Mouse (Mus musculus) stomach, embryonic 15.5 days (tissue): ENCODE measurements at regions not wholly inside any gene's neighbourhood (a gene's known extent, or its start where the extent isn't known, plus 50 kb on each side); places are given as distances from the start of the nearest gene placed in this dataset.
A peak's percentile ranks its signal among the peaks of the same experiment; 100 is the strongest.

ENCODE experiments used
- ATAC-seq: fragments of 200-750 bp; cut with Nextera tagmentation; 2 replicates; pipeline ENCODE4 v1.8.0; 2017; ENCODE audit warnings: low read depth, moderate number of reproducible peaks, moderate TSS enrichment; ENCODE audit not compliant: insufficient read depth, low FRiP score
- H3K27ac ChIP-seq: fragments of 300-500 bp; sonication (generic); 2 replicates; pipeline ENCODE4 v1.5.1; 2015; ENCODE audit warnings: mild to moderate bottlenecking, inconsistent platforms
- H3K27me3 ChIP-seq: fragments of 300-500 bp; sonication (generic); replicated peaks from 2 replicates; pipeline ENCODE4 v1.6.1; 2015; ENCODE audit warnings: inconsistent platforms
- H3K36me3 ChIP-seq: fragments of 300-500 bp; sonication (generic); 2 replicates; pipeline ENCODE4 v1.6.1; 2015; ENCODE audit warnings: inconsistent platforms
- H3K4me1 ChIP-seq: fragments of 300-500 bp; sonication (generic); 2 replicates; pipeline ENCODE4 v1.6.1; 2015; ENCODE audit warnings: inconsistent platforms
- H3K4me2 ChIP-seq: fragments of 300-500 bp; sonication (generic); 2 replicates; pipeline ENCODE4 v1.6.1; 2015; ENCODE audit warnings: mild to moderate bottlenecking, inconsistent platforms
- H3K4me3 ChIP-seq: fragments of 300-500 bp; sonication (generic); replicated peaks from 2 replicates; pipeline ENCODE4 v1.5.1; 2015; ENCODE audit warnings: inconsistent platforms
- H3K9ac ChIP-seq: fragments of 300-500 bp; sonication (generic); 2 replicates; pipeline ENCODE4 v1.6.1; 2015; ENCODE audit warnings: inconsistent platforms
- H3K9me3 ChIP-seq: fragments of 300-500 bp; sonication (generic); 2 replicates; pipeline ENCODE4 v1.6.1; 2016; ENCODE audit warnings: inconsistent platforms
- WGBS: fragments of 180-500 bp; shearing (Covaris S2); methylation state at CpG from one replicate; pipeline ENCODE4 v1.1.7; 2015; 5-methylcytosine and 5-hydroxymethylcytosine counted together

DNA sequence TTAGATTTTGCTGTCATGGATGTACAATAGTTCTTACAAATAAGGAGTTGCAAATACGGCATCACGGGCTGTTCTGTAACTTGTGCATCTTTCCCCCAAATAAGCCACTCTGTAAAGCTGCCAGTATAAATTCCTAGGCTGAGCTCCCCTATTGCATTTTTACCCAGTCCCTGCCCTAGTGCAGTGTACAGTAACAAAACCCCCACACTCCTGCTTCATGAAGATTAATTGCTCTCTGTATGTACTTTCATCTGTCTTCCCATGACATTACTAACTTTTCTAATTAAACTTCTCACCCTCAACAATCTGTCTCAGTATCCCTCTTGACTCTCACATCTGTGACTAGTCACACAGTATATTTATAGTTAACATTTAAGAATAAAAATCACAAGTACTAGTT, 73.4 kb downstream of the Tm4sf1 start:
- H3K9me3 ChIP-seq = no peaks in the 10 kb centered on the region
- no peak for ATAC-seq
- no peak overlapping the region for H3K27ac ChIP-seq
- H3K27me3 ChIP-seq = no peaks in the 10 kb centered on the region
- H3K9ac ChIP-seq = no peak overlapping the region
- no peak overlapping the region for H3K4me3 ChIP-seq
- no peaks in the 10 kb centered on the region for H3K36me3 ChIP-seq
- no peak overlapping the region for H3K4me2 ChIP-seq
- H3K4me1 ChIP-seq = no peaks in the 10 kb centered on the region
- 65% methylated on average over 2 of the region's 2 CpGs for WGBS

DNA sequence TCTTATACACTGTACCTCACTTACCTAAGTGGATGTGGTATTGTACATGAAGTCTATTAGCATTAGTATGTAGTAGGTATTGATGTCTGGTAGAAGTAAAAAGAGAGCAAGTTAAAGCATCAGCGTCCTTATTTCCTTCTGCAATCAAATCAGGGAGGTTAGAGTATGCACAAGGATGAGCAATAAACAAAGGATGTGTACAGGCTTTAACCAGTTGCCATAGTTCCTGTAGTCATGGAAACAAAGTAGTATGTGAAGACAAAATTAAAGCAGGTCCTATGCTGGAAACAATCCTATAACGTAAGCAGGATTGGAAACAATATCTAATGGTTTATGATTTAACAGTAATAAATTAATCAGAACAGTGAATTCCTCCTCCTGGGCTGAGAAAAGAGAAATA, 78.0 kb downstream of the Tm4sf1 start:
- Histone ChIP-seq H3K9ac (no peak overlapping the region), H3K27ac (no peak overlapping the region), H3K27me3 (no peaks in the 10 kb centered on the region), H3K4me1 (no peaks in the 10 kb centered on the region), H3K9me3 (no peaks in the 10 kb centered on the region), H3K36me3 (no peaks in the 10 kb centered on the region), H3K4me3 (no peak overlapping the region), H3K4me2 (no peak overlapping the region)
- WGBS = 78% methylated on average over 2 of the region's 2 CpGs
- no peak for ATAC-seq

DNA sequence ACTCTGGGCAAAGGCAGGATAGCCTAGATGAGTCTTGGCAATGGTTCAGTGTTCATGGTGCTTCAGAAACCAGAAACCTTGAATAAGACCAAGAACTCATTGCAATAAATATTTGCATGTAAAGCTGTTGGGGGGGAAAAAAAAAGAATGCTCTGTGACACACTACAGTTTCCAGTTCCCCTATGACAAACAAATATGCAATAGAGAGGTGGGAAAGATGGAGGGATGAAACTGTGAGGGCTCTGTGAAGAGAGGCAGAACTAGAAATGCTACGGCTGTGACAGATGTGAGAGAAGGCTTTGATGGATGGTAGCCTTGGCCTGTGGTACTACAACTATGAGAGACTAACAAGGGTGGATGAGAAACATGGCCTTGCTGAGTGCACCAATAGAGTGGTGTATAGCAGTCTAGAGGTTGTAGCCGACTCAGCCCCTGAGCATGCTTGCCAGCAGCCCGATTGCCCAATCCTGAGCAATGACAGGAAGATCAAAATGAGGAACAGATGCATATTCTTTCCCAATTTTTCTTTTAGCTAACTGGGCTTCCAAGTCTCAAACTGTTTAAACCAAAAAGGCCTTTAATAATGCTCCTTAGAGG, 79.4 kb downstream of the Tm4sf1 start:
- ATAC-seq = no peak
- Histone ChIP-seq H3K4me3 (no peak overlapping the region), H3K27me3 (no peaks in the 10 kb centered on the region), H3K36me3 (no peaks in the 10 kb centered on the region), H3K4me1 (no peaks in the 10 kb centered on the region), H3K9ac (no peak overlapping the region), H3K9me3 (no peaks in the 10 kb centered on the region), H3K4me2 (no peak overlapping the region), H3K27ac (no peak overlapping the region)
- 75% methylated on average over 3 of the region's 3 CpGs for WGBS

DNA sequence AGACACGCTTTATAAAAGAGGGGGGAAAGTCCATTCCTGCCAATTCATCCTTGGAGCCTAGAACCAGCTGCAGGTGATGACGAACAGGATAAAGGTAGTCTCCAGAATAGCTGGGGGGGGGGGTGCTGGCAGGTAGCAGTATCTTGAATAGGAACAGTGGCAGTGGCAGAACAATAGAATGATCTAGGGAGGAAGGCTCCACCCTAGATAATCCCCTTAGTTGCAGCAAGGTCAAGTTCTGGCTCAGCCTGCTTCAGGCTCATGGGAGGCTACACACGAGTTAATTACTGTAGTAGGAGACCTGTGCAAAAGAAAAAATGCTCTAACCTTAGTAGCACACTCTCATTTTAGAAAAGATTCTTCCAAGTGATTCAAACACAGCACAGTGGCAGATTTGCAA, 83.4 kb downstream of the Tm4sf1 start:
- H3K4me3 ChIP-seq = no peak overlapping the region
- no peak overlapping the region for H3K27ac ChIP-seq
- H3K4me2 ChIP-seq = no peak overlapping the region
- no peaks in the 10 kb centered on the region for H3K4me1 ChIP-seq
- H3K27me3 ChIP-seq = no peaks in the 10 kb centered on the region
- H3K9me3 ChIP-seq = no peaks in the 10 kb centered on the region
- ATAC-seq = no peak
- no peaks in the 10 kb centered on the region for H3K36me3 ChIP-seq
- WGBS = 63% methylated on average over 3 of the region's 3 CpGs
- H3K9ac ChIP-seq = no peak overlapping the region

DNA sequence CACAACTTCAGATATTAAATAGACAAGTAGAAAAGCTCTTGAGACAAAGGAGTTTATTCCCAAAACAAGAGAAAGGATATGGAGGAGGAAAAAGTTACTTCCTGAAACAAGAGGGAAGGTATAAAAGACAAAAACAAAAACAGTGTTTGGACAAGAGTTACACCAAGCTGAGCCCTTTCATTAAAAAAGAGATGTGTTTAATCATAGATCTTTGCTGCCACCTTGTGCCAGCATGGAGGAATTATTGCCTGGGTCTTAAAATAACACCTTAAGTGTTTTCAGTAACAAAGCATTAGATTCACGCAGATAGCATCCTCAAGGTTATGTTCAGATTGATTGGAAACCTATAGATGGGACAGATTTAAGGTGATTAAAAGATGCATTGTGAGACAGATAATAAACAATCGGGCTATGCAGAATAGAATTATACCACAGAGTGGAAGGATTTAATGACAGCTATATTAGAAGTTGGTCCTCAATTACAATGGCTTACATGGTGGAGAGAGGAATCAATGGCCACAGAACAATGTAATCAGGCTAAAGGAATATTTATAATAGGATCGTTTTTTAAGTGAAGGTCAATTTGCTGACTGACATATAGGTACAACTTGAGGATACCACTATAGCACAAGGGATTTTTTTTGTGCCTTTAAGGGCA, 97.6 kb downstream of the Tm4sf1 start:
- ATAC-seq = no peak
- no peaks in the 10 kb centered on the region for H3K4me1 ChIP-seq
- WGBS = 23% methylated on average over 3 of the region's 3 CpGs

DNA sequence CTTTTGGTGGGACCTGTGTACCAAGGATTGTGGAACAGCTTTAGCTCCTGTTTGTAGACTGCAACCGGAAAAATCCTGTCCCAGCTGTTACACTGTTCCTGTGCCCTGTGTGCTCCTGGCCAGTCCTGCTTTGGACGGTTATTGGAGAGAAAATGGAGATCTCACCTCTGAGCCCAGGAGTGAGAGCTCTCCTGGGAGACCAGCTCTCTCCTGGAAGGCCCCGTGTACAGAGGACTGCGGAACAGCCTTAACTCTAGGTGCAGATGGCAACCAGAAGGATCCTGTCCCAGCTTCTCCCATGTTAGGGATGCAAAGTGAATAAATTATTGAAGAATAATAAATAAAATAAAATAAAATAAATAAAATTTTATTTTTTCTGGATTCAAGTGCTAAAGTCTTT, 98.4 kb downstream of the Tm4sf1 start:
- 79% methylated on average over 4 of the region's 4 CpGs for WGBS
- no peak overlapping the region for H3K27ac ChIP-seq
- no peaks in the 10 kb centered on the region for H3K27me3 ChIP-seq
- no peak for ATAC-seq
- no peak overlapping the region for H3K4me3 ChIP-seq
- H3K4me1 ChIP-seq = no peaks in the 10 kb centered on the region
- no peak overlapping the region for H3K9ac ChIP-seq
- no peak overlapping the region for H3K4me2 ChIP-seq
- no peaks in the 10 kb centered on the region for H3K36me3 ChIP-seq
- H3K9me3 ChIP-seq = no peaks in the 10 kb centered on the region

More for the DNA sequence above, 97.6 kb downstream of the Tm4sf1 start:
- no peak overlapping the region for H3K4me3 ChIP-seq
- no peak overlapping the region for H3K4me2 ChIP-seq
- H3K27ac ChIP-seq = no peak overlapping the region
- H3K9me3 ChIP-seq = no peaks in the 10 kb centered on the region
- no peak overlapping the region for H3K9ac ChIP-seq
- no peaks in the 10 kb centered on the region for H3K27me3 ChIP-seq
- no peaks in the 10 kb centered on the region for H3K36me3 ChIP-seq

DNA sequence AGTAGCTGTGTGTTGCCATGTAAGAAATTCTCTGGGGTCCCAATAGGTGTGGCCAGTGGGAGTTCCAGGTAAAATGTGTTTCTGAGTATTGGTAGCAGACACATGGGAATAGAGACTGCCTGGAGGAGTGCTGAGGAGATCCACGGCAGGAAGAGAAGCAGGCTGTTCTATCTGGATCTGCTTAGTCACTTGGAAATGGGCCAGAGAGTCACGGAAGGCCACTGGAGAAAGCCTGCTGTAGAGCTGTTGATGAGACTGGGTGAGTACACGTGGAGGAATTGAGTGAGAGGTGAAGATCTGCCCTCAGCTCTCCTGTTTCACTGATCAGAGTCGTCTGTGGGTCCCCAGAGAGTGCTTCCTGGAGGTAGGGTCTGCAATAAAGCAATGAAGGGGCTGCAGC, 120.2 kb downstream of the Tm4sf1 start:
- WGBS = 47% methylated on average over 4 of the region's 4 CpGs

DNA sequence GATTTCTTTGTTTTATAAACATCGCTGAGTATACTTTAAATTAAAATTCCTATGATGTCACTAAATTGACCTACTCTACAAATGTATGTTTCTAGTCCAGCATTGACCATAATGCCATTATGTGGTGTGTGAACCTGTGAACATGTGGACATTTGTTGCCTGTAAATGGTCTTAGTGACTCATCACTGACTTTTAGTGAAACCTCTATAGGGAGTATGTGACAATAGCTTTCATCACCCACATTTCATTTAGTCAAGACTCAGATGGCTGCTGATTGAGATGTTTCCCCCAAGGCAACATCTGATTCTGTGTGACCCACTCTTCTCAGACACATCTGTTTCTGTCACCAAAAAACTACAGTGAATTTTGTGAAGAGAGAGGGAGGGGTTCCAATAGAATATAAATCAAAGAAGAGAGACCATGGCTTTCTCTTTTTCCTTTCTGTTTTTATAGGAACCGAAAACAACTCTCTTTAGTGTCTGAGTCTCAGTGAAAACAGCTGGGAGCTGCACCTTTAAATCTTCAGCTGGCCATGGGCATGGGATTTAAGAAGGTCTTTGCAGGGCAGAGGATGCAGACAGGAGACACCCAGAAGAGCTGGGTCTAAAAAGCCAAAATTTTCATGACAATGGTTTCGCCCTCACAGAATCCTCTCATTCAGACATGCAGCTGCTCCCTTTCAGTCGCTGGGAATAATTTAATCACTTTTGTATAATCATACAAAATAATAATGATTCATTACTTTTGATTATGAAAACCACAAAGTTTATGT, 148.4 kb downstream of the Tm4sf1 start:
- Histone ChIP-seq H3K27ac (no peak overlapping the region), H3K9ac (no peak overlapping the region), H3K4me1 (no peaks in the 10 kb centered on the region), H3K4me3 (no peak overlapping the region), H3K9me3 (no peaks in the 10 kb centered on the region), H3K36me3 (no peaks in the 10 kb centered on the region), H3K27me3 (no peaks in the 10 kb centered on the region), H3K4me2 (no peak overlapping the region)
- no peak for ATAC-seq
- WGBS = 61% methylated on average over 4 of the region's 4 CpGs

More for the DNA sequence above, 120.2 kb downstream of the Tm4sf1 start:
- H3K9me3 ChIP-seq = no peaks in the 10 kb centered on the region
- no peak overlapping the region for H3K4me2 ChIP-seq
- H3K27me3 ChIP-seq = no peaks in the 10 kb centered on the region
- H3K9ac ChIP-seq = no peak overlapping the region
- no peak overlapping the region for H3K27ac ChIP-seq
- H3K36me3 ChIP-seq = no peaks in the 10 kb centered on the region
- ATAC-seq = no peak
- no peaks in the 10 kb centered on the region for H3K4me1 ChIP-seq
- no peak overlapping the region for H3K4me3 ChIP-seq

DNA sequence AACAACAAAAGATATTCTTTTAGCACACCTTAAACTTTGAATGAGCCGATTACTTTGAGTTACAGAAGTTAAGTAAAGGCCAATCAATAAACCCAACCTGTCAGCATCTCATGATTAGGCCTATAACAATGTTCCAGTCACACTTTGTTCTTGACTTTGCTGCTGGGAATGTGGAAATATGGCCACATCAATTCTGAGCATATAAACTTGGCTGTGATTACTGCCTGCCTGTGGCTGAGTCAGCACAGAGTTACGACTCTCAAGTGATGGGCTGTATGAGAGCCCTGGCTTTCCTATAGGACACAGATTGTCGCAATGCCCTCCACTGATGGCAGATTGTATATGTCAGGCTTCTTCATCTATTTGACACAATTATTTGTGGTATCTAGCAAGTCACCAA, 152.6 kb downstream of the Tm4sf1 start:
- H3K4me2 ChIP-seq = no peak overlapping the region
- no peak overlapping the region for H3K27ac ChIP-seq
- no peak overlapping the region for H3K9ac ChIP-seq
- H3K4me1 ChIP-seq = no peaks in the 10 kb centered on the region
- no peak overlapping the region for H3K4me3 ChIP-seq
- WGBS = 70% methylated on average over 3 of the region's 3 CpGs
- H3K36me3 ChIP-seq = no peaks in the 10 kb centered on the region
- H3K27me3 ChIP-seq = no peaks in the 10 kb centered on the region
- ATAC-seq = no peak
- H3K9me3 ChIP-seq = no peaks in the 10 kb centered on the region

DNA sequence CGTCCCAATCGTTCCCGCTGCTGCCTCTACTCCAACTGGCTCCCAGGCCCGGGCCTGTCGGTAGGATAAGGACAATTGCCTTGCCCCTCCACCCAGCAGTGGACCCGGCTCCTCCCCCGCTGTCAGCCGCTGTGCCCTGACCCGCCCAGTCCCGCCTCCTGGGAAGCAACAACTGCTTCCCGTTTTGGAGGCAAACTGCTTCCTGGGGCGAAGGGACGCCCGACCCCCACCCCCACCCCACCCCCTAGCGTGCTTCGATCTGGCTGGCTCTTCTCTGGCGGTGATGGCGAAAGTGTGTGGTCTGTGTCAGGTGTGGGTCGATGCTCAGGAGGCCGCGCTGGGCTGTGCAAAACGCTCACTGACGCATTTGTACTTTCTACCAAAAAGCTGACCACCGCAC, 164.9 kb downstream of the Tm4sf1 start:
- H3K9ac ChIP-seq = no peak overlapping the region
- WGBS = 18% methylated on average over 24 of the region's 24 CpGs
- no peak for ATAC-seq

DNA sequence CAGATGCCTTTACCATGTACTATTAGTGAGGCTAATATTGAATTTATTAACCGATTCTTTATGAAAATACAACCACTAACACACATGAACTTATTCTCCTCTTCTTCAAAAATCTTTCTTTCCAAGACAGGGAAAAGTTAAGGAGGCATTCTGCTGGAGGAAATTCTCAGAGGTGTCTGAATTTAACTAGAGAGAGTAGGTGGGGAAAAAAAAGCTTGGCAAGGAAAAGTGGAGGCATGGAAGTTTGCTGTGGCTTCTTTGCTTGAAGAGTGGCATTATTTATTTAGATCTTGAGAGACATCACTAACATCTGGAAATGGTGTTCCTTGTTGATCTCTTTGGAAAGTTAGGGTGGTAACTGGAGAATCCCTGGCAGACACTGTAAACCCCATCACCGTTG, 173.2 kb downstream of the Tm4sf1 start:
- ATAC-seq = no peak
- WGBS = 80% methylated on average over 2 of the region's 2 CpGs
- no peak overlapping the region for H3K9ac ChIP-seq
- no peak overlapping the region for H3K27ac ChIP-seq
- no peaks in the 10 kb centered on the region for H3K9me3 ChIP-seq
- H3K36me3 ChIP-seq = no peaks in the 10 kb centered on the region
- H3K4me2 ChIP-seq = no peak overlapping the region
- H3K4me3 ChIP-seq = no peak overlapping the region
- no peaks in the 10 kb centered on the region for H3K27me3 ChIP-seq
- no peaks in the 10 kb centered on the region for H3K4me1 ChIP-seq

More for the DNA sequence above, 164.9 kb downstream of the Tm4sf1 start:
- no peak overlapping the region for H3K27ac ChIP-seq
- H3K36me3 ChIP-seq = no peaks in the 10 kb centered on the region
- H3K9me3 ChIP-seq = no peaks in the 10 kb centered on the region
- H3K27me3 ChIP-seq = no peaks in the 10 kb centered on the region
- peak overlapping the region; percentile 56 for H3K4me2 ChIP-seq
- no peaks in the 10 kb centered on the region for H3K4me1 ChIP-seq
- peak overlapping the region; percentile 35 for H3K4me3 ChIP-seq

DNA sequence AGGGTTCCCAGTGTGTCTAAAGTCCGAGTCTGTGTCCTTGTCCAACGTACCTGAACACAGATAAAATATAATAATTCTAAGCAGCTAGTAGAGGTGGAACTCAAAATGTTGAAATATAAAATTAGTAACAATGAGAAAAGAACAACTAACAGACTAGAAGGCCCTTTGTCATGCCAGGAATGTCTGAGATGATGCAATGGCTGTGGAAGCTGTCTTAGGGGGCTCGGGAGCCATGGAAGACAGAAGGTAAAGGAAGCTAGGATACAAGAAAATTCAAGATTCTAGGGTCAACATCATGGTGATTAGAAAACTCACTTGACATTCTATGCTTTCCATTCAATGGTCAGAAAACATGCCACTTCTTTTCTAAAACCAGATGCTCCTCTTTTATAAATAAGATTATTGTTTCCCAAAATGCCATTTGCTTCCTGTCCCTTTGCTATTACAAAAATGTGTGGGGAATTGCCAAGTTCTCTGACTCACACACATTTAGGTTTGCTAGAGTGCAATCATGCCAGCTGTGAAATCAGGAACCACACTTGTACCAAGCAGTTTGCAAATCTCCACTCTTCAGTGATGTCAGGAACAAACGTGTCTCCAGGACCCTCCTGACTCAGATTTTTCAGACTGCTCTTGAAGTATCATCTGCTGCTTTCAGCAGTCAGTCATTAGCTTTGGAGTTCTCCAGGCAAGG, 175.8 kb downstream of the Tm4sf1 start:
- no peak overlapping the region for H3K27ac ChIP-seq
- H3K9ac ChIP-seq = no peak overlapping the region
- H3K4me2 ChIP-seq = no peak overlapping the region
- no peak for ATAC-seq
- H3K27me3 ChIP-seq = no peaks in the 10 kb centered on the region
- no peaks in the 10 kb centered on the region for H3K4me1 ChIP-seq
- H3K9me3 ChIP-seq = no peaks in the 10 kb centered on the region
- no peak overlapping the region for H3K4me3 ChIP-seq
- WGBS = 68% methylated on average over 4 of the region's 4 CpGs
- no peaks in the 10 kb centered on the region for H3K36me3 ChIP-seq
